Mouse (Mus musculus) large intestine, adult 2 months (tissue): ENCODE measurements around the gene Pkp2. TPM values are rescaled to one million over a fixed set of nuclear protein-coding genes. Genes with fewer than 3 reads are reported as not detected.
"Not testable (repeated sequence)": the region's sequence is repeated elsewhere in the genome, so short reads cannot be mapped to it uniquely, and the experiment has no call there.

Source experiments
- DNase-seq: peaks from one replicate; pipeline ENCODE4 v3.0.0-alpha.2; 2012; ENCODE audit warnings: low read depth, low spot score
- WGBS: fragments of 180-500 bp; shearing (Covaris S2); methylation state at CpG from one replicate; pipeline ENCODE4 v1.1.7; 2018; 5-methylcytosine and 5-hydroxymethylcytosine counted together
- polyA plus RNA-seq: library from polyadenylated mRNA; depleted of rRNA; stranded (reverse); fragments of >200 nt; gene quantifications from 2 replicates; pipeline ENCODE4 v1.2.3, GENCODE M21; 2012; rRNA removed

Pkp2 gene
- 17.9 and 29.1 TPM in 2 replicates for polyA plus RNA-seq

DNA sequence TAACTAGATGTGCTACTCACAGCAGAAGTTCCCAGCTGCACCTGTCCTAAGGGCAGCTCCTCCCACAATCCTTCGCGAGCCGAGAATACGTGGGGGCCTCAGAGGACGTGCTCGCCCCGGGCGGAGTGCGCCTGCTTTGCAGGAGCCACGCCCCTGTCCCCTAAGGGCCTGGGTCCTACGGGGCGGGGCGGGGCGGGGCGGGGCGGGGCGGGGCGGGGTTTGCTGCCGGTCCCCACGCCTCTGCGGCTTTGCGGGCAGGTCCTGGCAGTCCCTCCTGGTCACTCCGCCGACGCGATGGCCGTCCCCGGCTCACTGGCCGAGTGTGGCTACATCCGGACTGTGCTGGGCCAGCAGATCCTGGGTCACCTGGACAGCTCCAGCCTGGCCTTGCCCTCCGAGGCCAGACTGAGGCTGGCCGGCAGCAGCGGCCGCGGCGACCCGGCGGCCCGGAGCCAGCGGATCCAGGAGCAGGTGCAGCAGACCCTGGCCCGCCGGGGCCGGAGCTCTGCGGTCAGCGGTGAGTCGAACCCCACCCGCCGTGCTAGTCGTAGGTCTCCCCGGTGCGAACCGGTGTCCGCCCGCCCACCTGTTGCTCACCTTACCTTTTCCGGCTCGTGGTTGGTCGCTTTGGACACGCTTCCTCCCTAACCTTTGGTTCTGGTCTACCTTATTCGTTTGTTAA lies at the start of gene Pkp2:
Pkp2 (plus strand) TSS at position 240 of the 682 bp plus-strand sequence.
- WGBS = under 1% methylated on average over 59 of the region's 59 CpGs
- DNase-seq = no peak

DNA sequence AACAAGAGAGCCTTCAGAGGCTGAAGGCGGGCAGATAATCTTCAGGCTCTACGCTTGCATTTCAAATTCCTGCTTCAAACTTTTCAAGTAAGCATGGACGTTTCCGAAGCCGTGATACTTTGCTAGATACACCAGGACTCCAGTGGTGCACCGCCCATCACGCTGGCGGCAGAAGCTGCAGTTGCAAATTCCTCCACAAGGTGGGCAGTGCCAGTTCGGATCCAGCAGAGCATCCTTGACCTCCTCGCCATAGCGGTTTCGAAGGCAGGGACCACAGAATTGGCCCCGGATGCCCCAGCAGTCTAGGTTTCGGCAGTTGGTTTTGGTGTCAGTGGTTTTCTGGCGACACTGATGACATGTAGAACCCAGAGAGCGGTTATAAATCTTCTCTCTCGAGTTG lies 15.7 kb upstream of the Pkp2 start:
- 71% methylated on average over 17 of the region's 17 CpGs for WGBS
- no peak for DNase-seq

DNA sequence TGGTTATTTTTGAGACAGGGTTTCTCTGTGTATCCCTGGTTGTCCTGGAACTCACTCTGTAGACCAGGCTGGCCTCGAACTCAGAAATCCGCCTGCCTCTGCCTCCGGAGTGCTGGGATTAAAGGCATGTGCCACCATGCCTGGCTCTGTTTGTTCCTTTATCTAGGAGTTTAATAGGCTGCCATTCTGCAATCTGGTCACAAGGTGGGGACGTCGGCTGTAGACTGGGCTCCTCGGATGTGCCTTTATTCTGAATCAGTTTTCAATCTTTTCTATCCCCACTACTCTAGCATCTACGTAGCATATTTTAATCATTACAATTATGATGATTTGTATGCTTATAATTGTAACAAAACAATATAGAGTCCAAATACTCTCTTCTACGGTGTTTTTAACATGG lies 11.1 kb upstream of the Pkp2 start:
- not testable (repeated sequence) for DNase-seq
- 26% methylated on average over 8 of the region's 8 CpGs for WGBS

DNA sequence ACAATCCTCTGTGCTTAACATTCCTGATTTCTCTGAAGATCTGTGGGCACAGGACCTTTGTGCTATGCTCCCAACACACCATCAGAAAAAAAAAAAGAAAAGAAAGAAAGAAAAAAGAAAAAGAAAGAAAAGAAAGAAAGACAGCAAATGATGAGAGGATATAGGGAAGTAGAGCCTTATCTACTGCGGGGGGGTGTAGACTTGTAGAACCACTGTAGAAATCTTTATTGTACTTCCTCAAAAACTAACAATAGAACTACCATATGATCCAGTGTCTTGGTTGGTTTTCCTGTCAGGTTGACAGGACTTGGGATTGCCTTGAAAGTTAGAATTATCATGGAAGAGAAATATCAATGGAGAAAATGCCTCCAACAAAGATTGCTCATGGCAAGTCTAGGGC lies 8.5 kb upstream of the Pkp2 start:
- no peak for DNase-seq
- WGBS = 75% methylated on average over 1 of the region's 1 CpGs

DNA sequence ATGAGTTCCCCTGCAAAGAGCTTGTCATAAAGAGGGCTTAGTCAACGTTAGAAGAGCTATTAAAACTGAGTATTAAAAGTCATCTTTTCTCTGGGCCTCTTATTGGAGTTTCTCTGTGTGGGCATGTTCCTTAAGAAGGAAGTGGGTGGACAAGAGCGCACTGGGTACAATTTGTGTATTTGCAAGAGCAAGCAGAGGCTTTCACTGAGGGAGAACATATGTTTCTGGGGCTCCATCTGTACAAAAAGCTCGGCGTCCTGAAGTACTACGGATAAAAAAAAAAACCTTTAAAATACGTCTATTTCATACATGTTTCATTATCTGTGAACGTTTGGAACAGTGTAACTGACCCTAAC lies 417 bp upstream of the Pkp2 start:
- peak; percentile 37 for DNase-seq
- 3% methylated on average over 7 of the region's 7 CpGs for WGBS

DNA sequence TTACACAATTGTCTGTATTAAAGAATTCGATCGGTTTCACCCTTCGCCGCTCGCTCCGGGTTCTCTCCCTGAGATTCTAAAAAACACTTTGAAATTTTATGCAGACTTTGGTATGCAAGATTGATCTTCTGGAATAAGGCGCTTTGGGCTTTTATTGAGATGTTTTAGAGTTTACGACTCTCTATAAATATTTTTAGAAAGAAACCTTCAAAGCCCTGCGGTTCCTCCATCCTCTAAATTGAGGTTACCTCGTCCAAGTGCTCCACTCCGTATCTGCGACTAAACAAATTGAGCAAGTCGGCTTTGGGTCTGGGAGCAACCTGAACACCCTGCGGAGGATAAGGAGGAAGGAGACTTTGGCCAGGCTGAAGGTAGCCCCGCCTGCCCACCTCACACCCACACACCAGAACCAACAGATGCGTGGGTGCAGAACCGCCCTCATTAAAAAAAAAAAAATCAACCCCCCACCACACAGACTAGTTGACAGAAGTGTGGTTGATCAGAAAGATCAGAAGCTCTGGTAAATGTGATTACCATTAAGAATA lies 715 bp downstream of the Pkp2 start:
- DNase-seq = peak; percentile 35
- 2% methylated on average over 17 of the region's 17 CpGs for WGBS

DNA sequence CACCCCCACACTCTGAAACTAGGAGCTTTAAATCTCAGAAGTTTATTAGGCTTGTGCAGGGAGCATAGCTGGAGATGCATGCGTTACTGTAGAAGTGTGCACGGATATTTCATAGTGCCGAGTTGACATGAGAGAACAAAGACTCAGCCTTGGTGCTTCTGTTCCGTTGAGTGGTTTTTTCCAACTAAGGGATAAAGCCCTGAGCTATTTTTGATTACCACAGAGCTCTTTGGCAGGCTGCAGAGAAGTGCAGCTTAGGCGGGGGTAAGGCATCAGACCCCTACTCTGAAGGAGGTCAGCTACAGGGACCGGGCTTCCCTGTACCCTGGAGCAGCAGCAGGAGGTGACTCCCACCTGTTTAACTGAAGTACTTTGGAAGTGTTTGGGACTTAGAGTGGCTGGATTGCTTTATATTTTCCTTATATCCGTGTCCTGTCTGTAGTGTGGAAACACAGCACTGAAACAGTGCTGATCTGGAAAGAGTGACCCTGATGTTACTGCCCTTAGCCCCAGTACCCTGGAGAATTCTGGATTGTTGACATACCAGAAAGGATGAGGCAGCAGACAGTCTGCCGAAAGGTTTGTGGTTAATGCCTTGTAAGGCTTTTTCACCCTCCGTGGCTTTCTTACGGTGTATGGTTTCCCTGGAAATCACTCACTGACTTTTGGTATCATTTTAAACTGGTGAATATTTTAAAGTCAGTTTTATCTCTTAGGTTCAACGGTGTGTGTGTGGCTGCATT lies 2.7 kb downstream of the Pkp2 start:
- 48% methylated on average over 11 of the region's 11 CpGs for WGBS
- DNase-seq = no peak

DNA sequence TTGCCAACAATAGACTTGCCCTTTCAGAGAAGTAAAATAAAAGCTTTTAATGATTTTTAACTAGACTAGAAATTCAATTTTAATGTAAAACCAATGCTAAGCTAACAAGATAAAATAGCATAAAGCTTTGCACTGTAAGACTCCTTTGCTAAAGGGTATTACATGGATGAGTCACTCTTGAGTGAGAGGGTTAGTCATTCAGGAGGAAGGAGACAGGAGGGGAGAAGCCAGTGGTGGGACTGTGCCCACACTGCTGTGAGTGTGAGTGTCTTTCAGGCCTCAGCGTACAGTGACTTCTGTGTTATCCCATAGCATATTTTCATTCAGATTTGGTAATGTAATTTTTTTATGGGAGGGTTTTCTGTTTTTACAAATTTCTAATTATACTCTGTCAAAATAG lies 3.8 kb downstream of the Pkp2 start:
- WGBS = 93% methylated on average over 1 of the region's 1 CpGs
- DNase-seq = no peak

DNA sequence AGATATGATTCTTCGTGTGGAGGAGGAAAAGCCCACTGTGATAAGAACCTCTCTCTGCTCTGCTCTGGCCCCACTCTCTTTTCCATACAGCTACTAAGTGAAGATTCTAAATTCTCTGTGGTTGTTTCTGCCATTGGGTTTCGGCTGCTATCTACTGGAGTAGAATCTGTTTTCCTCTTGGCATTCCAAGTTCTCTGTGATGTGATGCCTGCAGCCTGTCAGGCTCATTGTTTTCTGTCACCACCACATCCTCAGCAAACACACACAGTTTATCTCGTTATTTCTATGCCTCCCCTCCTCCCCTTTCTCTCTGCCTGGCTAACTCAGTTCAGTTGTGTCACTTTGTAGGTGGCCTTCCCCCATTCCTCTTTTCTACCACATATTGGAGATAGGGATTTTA lies 6.7 kb downstream of the Pkp2 start:
- 58% methylated on average over 3 of the region's 3 CpGs for WGBS

DNA sequence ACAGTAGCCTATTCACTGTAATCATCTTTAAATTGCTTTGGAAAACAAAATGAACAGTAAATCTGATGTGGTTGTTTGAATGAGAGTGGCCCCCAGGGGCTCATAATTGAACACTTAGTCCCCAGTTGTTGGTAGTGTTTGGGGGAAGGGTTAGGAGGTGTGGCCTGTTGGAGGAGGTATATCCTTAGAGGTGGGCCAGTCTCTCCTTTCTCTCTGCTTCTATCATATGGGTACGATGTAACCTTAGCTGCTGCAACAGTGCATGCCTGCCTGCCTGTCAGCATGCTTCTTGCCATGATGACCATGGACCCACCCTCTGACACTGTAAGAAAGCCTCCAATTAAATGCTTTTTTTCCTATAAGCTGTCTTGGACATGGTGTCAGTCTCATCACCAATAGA lies 9.5 kb downstream of the Pkp2 start:
- no peak for DNase-seq
- WGBS = 70% methylated on average over 1 of the region's 1 CpGs

More for the DNA sequence above, 6.7 kb downstream of the Pkp2 start:
- no peak for DNase-seq

DNA sequence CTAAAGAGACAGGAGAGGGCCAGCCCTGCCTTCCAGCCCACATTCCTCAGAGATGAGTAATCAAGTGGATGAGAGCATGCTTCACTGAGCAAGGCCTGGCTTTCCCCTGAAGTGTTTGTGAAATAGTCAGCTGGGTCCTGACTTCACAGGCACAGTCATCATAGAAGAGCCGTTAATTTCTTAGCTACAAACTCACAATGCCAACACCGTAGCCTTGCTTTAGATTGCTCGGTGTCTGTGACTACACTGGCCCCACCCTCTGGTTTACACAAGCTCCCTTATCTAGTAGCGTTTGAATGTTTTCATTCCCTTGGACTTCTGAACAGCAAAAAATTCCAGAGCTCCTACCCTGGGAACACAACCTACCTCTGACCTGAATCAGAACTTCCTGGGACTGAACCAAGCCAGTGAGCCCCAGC lies 11.4 kb downstream of the Pkp2 start:
- 12% methylated on average over 4 of the region's 4 CpGs for WGBS
- peak; percentile 14 for DNase-seq

DNA sequence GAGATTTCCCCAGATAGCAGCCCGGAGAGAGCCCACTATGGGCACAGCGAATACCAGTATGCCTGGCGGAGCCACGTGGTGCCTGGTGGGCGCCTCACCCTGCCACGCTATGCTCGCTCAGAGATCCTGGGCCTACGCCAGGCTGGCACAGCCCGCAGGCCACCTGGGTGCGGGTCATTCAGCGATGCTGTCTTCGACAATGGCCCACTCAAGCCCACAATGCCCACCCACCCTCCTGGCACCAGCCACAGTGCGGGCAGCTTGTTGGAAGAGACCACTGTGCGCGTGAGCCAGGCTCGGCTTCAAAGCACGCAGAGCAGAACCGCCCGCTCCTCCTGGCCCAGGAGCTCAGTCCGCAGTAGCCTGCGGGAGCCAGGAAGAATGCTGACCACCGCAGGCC lies 12.7 kb downstream of the Pkp2 start:
- 97% methylated on average over 22 of the region's 22 CpGs for WGBS
- DNase-seq = no peak

DNA sequence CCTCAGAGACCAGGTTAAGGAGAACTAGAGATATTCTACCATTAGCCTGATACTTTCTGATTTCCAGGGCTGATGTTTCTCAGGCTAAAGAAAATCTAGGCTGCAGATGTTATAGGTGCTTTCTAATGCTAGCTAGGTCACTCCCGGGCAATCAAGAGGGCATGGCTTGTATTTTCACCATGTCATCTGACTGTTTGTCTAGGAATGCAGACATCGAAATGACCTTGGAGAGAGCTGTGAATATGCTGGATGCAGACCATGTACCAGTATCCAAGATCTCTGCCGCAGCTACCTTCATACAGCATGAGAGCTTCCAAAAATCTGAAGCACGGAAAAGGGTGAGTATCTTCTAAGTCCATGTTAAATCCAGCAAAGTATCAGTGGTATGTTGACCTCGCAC lies 17.3 kb downstream of the Pkp2 start:
- 92% methylated on average over 5 of the region's 5 CpGs for WGBS
- no peak for DNase-seq

DNA sequence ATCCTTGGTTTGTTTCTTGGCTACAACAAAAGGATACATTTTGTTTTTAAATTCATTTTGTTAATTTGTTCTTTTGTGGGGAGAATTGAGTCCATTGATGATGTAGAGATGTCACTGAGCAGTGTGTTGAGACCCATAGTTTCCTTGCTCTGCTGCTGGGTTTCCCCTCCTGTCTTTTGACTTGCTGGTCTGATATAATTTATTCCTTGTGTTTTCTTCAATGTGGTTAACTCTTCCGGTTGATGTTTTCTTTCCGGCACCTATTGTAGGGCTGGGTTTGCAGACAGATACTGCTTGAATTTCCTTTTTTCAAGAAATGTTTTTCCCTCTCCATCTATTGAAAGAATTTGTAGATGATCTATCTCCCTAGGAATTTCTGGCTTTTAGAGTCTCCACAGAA lies 20.8 kb downstream of the Pkp2 start:
- DNase-seq = no peak
- WGBS = 87% methylated on average over 2 of the region's 2 CpGs

DNA sequence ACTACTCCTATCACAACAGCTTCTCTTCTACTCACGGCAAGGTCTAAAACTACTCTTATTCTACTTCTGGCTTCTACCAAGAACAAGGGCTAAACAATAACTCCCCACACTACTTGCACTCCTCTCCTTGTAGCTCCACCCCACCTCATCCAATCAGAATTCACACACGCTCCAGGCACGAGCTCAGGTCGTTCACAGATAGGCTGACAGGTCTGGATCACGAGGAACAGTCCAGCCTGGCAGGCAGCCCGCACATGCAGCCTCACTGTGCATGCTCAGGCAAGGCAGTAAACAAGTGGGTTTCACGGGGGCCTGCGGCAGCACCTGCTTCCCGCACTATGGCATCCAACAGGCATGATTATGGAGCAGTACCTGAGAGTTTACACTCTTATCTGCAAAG lies 23.6 kb downstream of the Pkp2 start:
- not testable (repeated sequence) for DNase-seq
- WGBS = 95% methylated on average over 9 of the region's 9 CpGs

DNA sequence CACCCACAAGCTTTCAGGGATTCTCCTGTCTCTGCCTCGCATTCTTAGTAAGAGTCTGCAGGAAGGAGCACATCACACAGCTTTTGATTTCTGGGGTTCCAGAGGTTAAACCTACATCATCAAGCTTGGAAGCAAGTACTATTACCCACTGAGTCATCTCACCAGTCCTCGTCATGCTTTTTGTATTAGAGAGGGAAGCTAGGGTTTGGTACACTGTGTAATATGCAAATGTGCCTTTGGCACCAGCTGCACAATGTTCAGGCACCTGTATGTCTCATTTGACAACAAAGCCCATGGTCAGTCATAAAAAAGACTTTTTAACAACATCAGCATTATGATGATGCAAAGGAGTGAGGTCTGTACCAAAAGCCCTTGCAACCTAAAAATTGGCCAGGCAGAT lies 25.2 kb downstream of the Pkp2 start:
- WGBS = 77% methylated on average over 2 of the region's 2 CpGs
- DNase-seq = no peak

DNA sequence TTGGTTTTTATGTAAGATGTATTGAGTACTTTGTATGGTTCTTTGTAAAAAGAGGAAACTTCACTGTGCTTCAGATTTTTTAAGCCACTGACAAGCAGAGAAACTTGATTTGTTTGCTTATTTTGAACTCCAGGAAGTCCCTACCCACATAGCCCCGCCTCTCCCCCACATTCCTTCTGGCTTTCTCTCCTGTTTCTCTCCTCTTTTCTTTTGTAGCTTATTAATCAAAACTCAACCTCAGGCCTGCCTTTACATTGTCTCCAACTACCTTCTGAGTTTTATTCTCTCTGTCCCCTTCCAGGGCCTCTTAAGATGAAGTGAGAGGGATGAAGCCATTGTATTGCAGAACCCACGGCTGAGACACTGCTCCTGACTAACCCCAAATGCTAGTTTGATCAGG lies 31.6 kb downstream of the Pkp2 start:
- DNase-seq = no peak
- WGBS = 44% methylated on average over 2 of the region's 2 CpGs

DNA sequence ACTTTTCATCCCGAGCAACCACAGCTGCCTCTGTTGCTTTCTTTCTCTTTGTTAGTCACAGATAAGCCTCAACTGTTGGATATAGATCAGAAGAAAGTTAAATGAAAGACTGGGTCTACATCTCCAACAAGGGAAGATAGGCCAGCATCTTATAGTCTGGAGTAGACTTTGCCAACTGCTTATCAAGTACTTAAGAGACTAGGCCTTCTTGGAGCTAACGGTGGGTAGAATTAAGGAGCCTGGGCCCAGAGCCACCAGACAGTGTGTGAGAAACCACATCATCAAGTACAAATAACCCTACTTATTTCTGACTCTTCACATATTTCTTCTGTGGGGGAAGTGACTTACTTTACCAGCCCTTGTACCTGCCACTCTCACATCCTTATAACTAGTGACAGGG lies 37.4 kb downstream of the Pkp2 start:
- DNase-seq = no peak
- 65% methylated on average over 2 of the region's 2 CpGs for WGBS

DNA sequence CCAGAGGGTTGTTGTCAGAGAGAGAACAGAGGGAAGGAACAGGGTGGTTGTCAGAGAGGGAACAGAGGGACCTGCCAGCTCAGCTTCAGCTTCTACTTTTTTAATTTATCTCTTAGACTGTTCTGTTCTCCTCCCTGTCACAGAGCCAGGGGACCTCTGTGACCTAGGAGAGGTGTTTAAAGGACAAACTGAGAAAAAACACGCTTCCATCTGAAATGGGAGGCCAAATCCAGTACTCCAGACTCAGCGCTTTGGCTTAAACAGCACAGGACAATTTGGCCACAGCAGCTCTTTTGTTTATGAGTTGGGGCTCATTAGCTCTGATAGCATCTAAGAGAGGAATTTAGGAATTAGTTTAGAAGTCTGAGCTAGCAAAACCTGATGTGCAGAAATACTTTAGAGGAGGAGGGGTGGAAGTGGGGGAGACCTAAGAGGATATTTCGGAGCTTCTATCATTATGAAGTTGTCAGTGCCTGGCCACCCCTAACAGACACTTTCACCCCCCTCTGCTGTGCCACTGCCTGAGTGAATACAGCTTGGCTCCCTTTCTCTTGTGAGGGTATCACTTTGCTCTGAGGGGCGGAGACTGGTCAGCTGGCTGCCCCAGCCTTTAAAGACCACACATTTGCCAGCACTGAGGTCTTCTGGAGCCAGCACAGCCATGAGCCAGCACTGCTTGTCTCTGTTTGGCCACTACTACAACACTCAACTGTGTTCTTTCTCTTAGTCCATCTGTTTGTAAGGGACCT lies 40.4 kb downstream of the Pkp2 start:
- 74% methylated on average over 4 of the region's 4 CpGs for WGBS

DNA sequence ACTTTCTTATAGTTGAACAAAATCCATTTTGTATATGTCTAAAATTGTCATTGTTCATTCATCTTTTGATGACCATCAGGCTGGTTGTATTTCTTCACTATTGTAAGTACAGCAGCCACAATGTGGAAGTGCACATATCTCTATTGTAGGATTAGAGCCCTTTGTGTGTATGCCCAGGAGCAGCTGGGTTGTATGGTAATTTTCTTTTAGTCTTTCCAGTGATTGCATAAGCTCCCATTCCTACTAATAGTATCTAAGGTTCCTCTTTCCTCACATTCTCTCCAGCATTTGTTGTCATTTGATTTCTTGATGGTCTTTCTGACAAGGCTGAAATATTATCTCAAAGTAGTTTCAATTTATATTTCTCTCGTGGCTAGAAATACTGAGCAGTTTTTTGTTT lies 42.1 kb downstream of the Pkp2 start:
- WGBS = 52% methylated on average over 1 of the region's 1 CpGs
- no peak for DNase-seq

More for the DNA sequence above, 40.4 kb downstream of the Pkp2 start:
- DNase-seq = no peak
